Mouse (Mus musculus): ENCODE measurements around the gene Lce3e. TPM values are rescaled to one million over a fixed set of nuclear protein-coding genes. Genes with fewer than 3 reads are reported as not detected.

Gene Lce3e
- polyA plus RNA-seq (2012; rRNA removed) = not detected in 2 replicates
- not detected in 2 replicates for polyA plus RNA-seq (2014; fragmentation: Nextera tagmentation; extraction: Ambion mirVana)

DNA sequence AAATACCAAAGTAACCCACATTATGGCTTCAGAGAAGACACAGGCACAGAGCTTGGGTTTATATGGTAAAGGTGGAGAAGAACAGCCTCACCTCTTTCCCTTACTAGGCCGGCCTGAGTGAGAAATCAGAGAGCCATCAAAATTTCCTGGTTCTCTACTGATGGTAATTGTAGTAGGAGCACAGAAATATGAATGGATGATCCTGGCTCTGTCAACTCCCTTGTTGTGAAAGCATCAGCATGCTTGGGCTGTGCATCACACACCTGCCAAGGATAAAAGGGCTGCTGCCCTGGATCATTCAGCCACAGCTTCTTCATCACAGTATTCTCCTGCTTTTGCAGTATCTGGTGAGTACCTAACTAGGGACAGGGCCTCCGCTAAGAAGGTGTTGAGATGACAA lies at the start of gene Lce3e:
Gene Lce3e, plus strand, starts transcription at position 301 of the 400 bp plus-strand sequence.
- Histone ChIP-seq H3K4me3 (ENCODE audit: insufficient read depth in 1 of 2, low read depth in 2 of 2, low read length in 2 of 2) (no peak within 1 kb of the TSS), H3K4me2 (ENCODE audit: low read depth) (no peak within 1 kb of the TSS), H3K36me3 (replicated peaks; ENCODE audit: control insufficient read depth, insufficient read depth, low read depth) (no peaks in the 10 kb centered on the region), H3K27me3 (ENCODE audit: control insufficient read depth, insufficient read depth, low read length) (no peaks in the 10 kb centered on the region), H3K9me3 (ENCODE audit: control insufficient read depth, low read length) (no peaks in the 10 kb centered on the region), H3K9ac (replicated peaks) (no peak within 1 kb of the TSS), H3K27ac (no peak within 1 kb of the TSS), H3K4me1 (replicated peaks; ENCODE audit: control insufficient read depth in 2 of 2, insufficient read depth in 2 of 2, low read length in 1 of 2) (no peaks in the 10 kb centered on the region)
- ATAC-seq (ENCODE audit: insufficient read depth) (no peak), DNase-seq (ENCODE audit: low read depth in 3 of 3, low spot score in 3 of 3) (no peak)
- WGBS (ENCODE audit: insufficient replicate concordance) = 76% methylated on average over 2 of the region's 2 CpGs
- TF ChIP-seq EP300 (IDR thresholded peaks at IDR 0.05; ENCODE audit: low read depth) (no peak), CTCF (IDR thresholded peaks at IDR 0.05; ENCODE audit: low read depth) (no peak)

DNA sequence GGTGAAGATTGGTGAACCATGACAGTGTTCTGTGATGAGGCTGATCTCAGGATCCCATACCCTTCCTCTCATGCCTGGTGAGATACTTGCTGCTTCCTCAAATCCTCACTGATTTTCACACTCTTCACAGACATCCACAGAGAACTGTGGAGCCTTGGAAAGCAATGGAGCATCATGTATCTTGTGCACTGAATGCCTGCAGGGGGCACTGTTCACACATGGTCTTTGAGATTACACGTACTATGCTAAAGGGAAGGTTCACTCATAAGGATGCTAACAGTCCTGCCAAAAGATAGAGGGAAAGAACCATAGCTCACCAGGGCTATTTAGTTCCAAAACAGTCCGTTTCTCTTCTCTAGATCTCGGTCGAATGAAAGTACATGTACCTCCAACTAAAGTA lies 46.5 kb upstream of the Lce3e start:
- no peak for DNase-seq (ENCODE audit: low read depth in 3 of 3, low spot score in 3 of 3)
- no peak overlapping the region for H3K4me2 ChIP-seq (ENCODE audit: low read depth)
- TF ChIP-seq EP300 (IDR thresholded peaks at IDR 0.05; ENCODE audit: low read depth) (no peak), CTCF (IDR thresholded peaks at IDR 0.05; ENCODE audit: low read depth) (peak; percentile 10; the same call in 1 of the 2 replicates)

DNA sequence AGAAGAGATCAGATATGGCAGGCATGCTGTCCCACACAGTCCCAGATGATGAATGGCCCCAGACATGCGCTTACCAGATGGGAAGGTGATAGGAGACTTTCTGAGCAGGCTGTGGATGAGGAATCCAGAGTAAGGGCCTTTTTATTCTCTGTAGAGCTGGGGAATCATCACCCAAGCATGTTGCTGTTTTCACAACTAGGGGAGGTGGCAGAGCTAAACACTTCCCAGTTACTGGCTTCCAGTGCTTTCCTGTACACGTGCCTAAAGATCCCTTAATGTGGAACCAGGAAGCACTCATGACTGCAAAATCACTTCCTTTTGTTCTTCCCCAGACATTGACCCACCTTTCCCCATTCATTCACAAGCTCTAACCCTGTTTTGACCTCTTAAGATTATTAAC lies 40.7 kb upstream of the Lce3e start, which contains the start of gene Lce3a:
Gene Lce3a, minus strand, starts transcription at position 101 of the 400 bp plus-strand sequence.
- ATAC-seq (ENCODE audit: insufficient read depth) = no peak
- H3K27me3 ChIP-seq (ENCODE audit: control insufficient read depth, insufficient read depth, low read length) = no peaks in the 10 kb centered on the region
- H3K4me2 ChIP-seq (ENCODE audit: low read depth) = no peak within 1 kb of the TSS
- no peak within 1 kb of the TSS for H3K27ac ChIP-seq
- H3K4me1 ChIP-seq (replicated peaks; ENCODE audit: control insufficient read depth in 2 of 2, insufficient read depth in 2 of 2, low read length in 1 of 2) = no peaks in the 10 kb centered on the region
- TF ChIP-seq CTCF (IDR thresholded peaks at IDR 0.05; ENCODE audit: low read depth) = no peak
- no peak for TF ChIP-seq EP300 (IDR thresholded peaks at IDR 0.05; ENCODE audit: low read depth)
- WGBS (ENCODE audit: insufficient replicate concordance) = 34% methylated on average over 2 of the region's 2 CpGs
- H3K9ac ChIP-seq (replicated peaks) = no peak within 1 kb of the TSS
- no peak for DNase-seq (ENCODE audit: low read depth in 3 of 3, low spot score in 3 of 3)
- H3K36me3 ChIP-seq (replicated peaks; ENCODE audit: control insufficient read depth, insufficient read depth, low read depth) = no peaks in the 10 kb centered on the region
- no peaks in the 10 kb centered on the region for H3K9me3 ChIP-seq (ENCODE audit: control insufficient read depth, low read length)
- no peak within 1 kb of the TSS for H3K4me3 ChIP-seq (ENCODE audit: insufficient read depth in 1 of 2, low read depth in 2 of 2, low read length in 2 of 2)

More for the DNA sequence above, 46.5 kb upstream of the Lce3e start:
- no peak for ATAC-seq (ENCODE audit: insufficient read depth)
- Histone ChIP-seq H3K27ac (no peak overlapping the region), H3K9ac (replicated peaks) (no peak overlapping the region), H3K36me3 (replicated peaks; ENCODE audit: control insufficient read depth, insufficient read depth, low read depth) (no peaks in the 10 kb centered on the region), H3K4me1 (replicated peaks; ENCODE audit: control insufficient read depth in 2 of 2, insufficient read depth in 2 of 2, low read length in 1 of 2) (no peaks in the 10 kb centered on the region), H3K4me3 (ENCODE audit: insufficient read depth in 1 of 2, low read depth in 2 of 2, low read length in 2 of 2) (no peak overlapping the region), H3K27me3 (ENCODE audit: control insufficient read depth, insufficient read depth, low read length) (no peaks in the 10 kb centered on the region), H3K9me3 (ENCODE audit: control insufficient read depth, low read length) (no peaks in the 10 kb centered on the region)
- whole genome bisulfite sequencing (ENCODE audit: insufficient replicate concordance) = 39% methylated on average over 4 of the region's 4 CpGs

DNA sequence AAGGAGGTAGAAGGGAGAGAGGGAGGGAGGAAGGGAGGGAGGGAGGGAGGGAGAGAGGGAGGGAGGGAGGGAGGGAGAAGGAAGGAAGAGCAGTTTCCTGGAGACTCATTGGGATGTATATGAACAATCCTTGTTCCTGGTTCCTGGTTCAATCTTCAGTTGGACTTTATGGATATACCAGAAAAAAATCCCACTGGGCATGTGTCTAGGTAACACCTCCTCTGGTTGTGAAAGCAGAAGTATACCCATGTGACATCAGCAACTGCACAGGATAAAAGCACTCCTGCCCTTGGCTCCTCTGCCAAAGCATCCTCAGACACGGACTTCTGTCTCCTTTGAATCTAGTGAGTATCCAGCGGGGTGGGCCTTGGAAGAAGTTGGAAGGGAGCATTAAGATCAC lies 34.2 kb upstream of the Lce3e start, which contains the start of gene Lce3b:
Gene Lce3b, plus strand, starts transcription at position 301 of the 400 bp plus-strand sequence.
- Histone ChIP-seq H3K9me3 (ENCODE audit: control insufficient read depth, low read length) (no peaks in the 10 kb centered on the region), H3K4me1 (replicated peaks; ENCODE audit: control insufficient read depth in 2 of 2, insufficient read depth in 2 of 2, low read length in 1 of 2) (no peaks in the 10 kb centered on the region), H3K4me3 (ENCODE audit: insufficient read depth in 1 of 2, low read depth in 2 of 2, low read length in 2 of 2) (no peak within 1 kb of the TSS), H3K4me2 (ENCODE audit: low read depth) (no peak within 1 kb of the TSS), H3K36me3 (replicated peaks; ENCODE audit: control insufficient read depth, insufficient read depth, low read depth) (no peaks in the 10 kb centered on the region), H3K9ac (replicated peaks) (no peak within 1 kb of the TSS), H3K27me3 (ENCODE audit: control insufficient read depth, insufficient read depth, low read length) (no peaks in the 10 kb centered on the region), H3K27ac (no peak within 1 kb of the TSS)
- no peak for DNase-seq (ENCODE audit: low read depth in 3 of 3, low spot score in 3 of 3)
- TF ChIP-seq EP300 (IDR thresholded peaks at IDR 0.05; ENCODE audit: low read depth) = no peak
- TF ChIP-seq CTCF (IDR thresholded peaks at IDR 0.05; ENCODE audit: low read depth) = no peak
- ATAC-seq (ENCODE audit: insufficient read depth) = no peak
- WGBS (ENCODE audit: insufficient replicate concordance) = 31% methylated on average over 2 of the region's 2 CpGs

DNA sequence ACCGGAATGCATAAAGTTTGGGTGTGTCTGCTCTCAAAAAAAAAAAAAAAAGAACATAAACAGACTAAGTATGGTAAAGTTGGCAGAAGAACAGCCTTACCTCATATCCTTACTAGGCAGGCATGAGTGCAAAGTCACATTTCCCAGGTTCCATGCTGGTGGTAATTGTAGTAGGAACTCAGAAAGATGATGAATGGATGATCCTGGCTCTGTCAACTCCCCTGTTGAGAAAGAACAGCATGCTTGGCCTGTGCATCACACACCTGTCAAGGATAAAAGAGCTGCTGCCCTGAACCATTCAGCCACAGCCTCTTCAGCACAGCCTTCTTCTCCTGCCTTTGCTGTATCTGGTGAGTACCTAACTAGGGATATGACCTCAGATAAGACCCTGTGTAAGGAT lies 22.7 kb upstream of the Lce3e start, which contains the start of gene Lce3c:
Gene Lce3c, plus strand, starts transcription at position 301 of the 400 bp plus-strand sequence.
- Histone ChIP-seq H3K27me3 (ENCODE audit: control insufficient read depth, insufficient read depth, low read length) (no peaks in the 10 kb centered on the region), H3K27ac (no peak within 1 kb of the TSS), H3K9ac (replicated peaks) (no peak within 1 kb of the TSS), H3K4me2 (ENCODE audit: low read depth) (no peak within 1 kb of the TSS), H3K9me3 (ENCODE audit: control insufficient read depth, low read length) (no peaks in the 10 kb centered on the region), H3K36me3 (replicated peaks; ENCODE audit: control insufficient read depth, insufficient read depth, low read depth) (no peaks in the 10 kb centered on the region), H3K4me3 (ENCODE audit: insufficient read depth in 1 of 2, low read depth in 2 of 2, low read length in 2 of 2) (no peak within 1 kb of the TSS), H3K4me1 (replicated peaks; ENCODE audit: control insufficient read depth in 2 of 2, insufficient read depth in 2 of 2, low read length in 1 of 2) (no peaks in the 10 kb centered on the region)
- TF ChIP-seq EP300 (IDR thresholded peaks at IDR 0.05; ENCODE audit: low read depth) (no peak), CTCF (IDR thresholded peaks at IDR 0.05; ENCODE audit: low read depth) (no peak)
- DNase-seq (ENCODE audit: low read depth in 3 of 3, low spot score in 3 of 3) (no peak), ATAC-seq (ENCODE audit: insufficient read depth) (no peak)
- 50% methylated on average over 1 of the region's 1 CpGs for WGBS (ENCODE audit: insufficient replicate concordance)
